Mouse (Mus musculus): Measurements from ENCODE around the gene Ntng2.

DNA sequence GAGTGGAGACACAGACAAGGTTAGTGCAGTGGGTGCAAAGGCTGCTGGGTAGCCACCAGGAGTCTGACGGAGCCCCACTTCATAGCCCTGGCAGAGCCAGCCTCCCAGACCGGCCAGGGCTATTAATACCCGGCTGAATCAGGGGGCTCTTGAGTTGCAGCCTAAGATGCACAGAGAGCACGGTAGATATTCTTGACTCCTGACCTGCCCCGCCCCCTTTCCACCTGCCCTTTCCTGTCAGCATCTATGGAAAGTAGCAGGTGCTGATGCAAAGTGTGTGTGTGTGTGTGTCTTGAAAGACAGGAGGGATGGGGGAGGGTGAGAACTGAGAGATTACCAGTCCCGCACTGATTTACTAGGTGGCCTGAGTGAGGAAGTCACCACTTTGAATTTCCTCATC is 8.3 kb upstream of the Ntng2 start:
- no peak for TF ChIP-seq CTCF (IDR thresholded peaks at IDR 0.05; ENCODE audit: insufficient read depth, low read depth, low read length)
- TF ChIP-seq POLR2A (IDR thresholded peaks at IDR 0.05; ENCODE audit: insufficient read depth, low read depth, low read length): no peak
